Mouse (Mus musculus): ENCODE measurements at regions not wholly inside any gene's neighbourhood (a gene's known extent, or its start where the extent isn't known, plus 50 kb on each side); places are given as distances from the start of the nearest gene placed in this dataset.

GRCm38 (mm10) chr9:100194604-100195444 is 291.8 kb downstream of the Il20rb start:
- peak in 1 of 2 experiments; percentile 19 for DNase-seq (ENCODE audit: low spot score in 2 of 2)

- no peak for DNase-seq (ENCODE audit: low spot score in 2 of 2)
Observed at GRCm38 (mm10) chr9:100194158-100194557, 292.4 kb downstream of the Il20rb start.

GRCm38 (mm10) chr9:100184081-100184480 is 302.5 kb downstream of the Il20rb start:
- DNase-seq (ENCODE audit: low spot score in 2 of 2) = no peak

GRCm38 (mm10) chr9:100176291-100176690 is 300.3 kb upstream of the Sox14 start:
- no peak for DNase-seq (ENCODE audit: low spot score in 2 of 2)

- no peak for DNase-seq (ENCODE audit: low spot score in 2 of 2)
Observed at GRCm38 (mm10) chr9:100166256-100166655, 290.3 kb upstream of the Sox14 start.

GRCm38 (mm10) chr9:100161961-100162360 is 286.0 kb upstream of the Sox14 start:
- DNase-seq (ENCODE audit: low spot score in 2 of 2) = no peak
